Mouse (Mus musculus): Measurements from ENCODE around the gene Epb41l2. TPM values are rescaled to one million over a fixed set of nuclear protein-coding genes. Genes with fewer than 3 reads are reported as not detected.

Gene Epb41l2
- polyA plus RNA-seq, 1 experiment from 2014 or later: 23.7 TPM

GRCm38 (mm10) chr10:25331321-25332049 lies 28.1 kb upstream of the Epb41l2 start:
- H3K9ac ChIP-seq: no peak overlapping the region
- no peak overlapping the region for H3K4me2 ChIP-seq
- no peak overlapping the region for H3K27ac ChIP-seq
- 58% methylated on average over 9 of the region's 9 CpGs for WGBS
- no peaks in the 10 kb centered on the region for H3K9me3 ChIP-seq
- no peak for ATAC-seq (ENCODE audit: low FRiP score)
- no peaks in the 10 kb centered on the region for H3K27me3 ChIP-seq
- H3K4me3 ChIP-seq: no peak overlapping the region
- no peaks in the 10 kb centered on the region for H3K36me3 ChIP-seq
- H3K4me1 ChIP-seq (replicated peaks): no peaks in the 10 kb centered on the region

GRCm38 (mm10) chr10:25333390-25334079 lies 26.1 kb upstream of the Epb41l2 start:
- H3K4me2 ChIP-seq: no peak overlapping the region
- no peak overlapping the region for H3K27ac ChIP-seq
- ATAC-seq (ENCODE audit: low FRiP score): no peak
- H3K9ac ChIP-seq: no peak overlapping the region
- no peaks in the 10 kb centered on the region for H3K4me1 ChIP-seq (replicated peaks)
- WGBS: 80% methylated on average over 4 of the region's 4 CpGs
- H3K9me3 ChIP-seq: no peaks in the 10 kb centered on the region
- no peak overlapping the region for H3K4me3 ChIP-seq
- no peaks in the 10 kb centered on the region for H3K36me3 ChIP-seq
- no peaks in the 10 kb centered on the region for H3K27me3 ChIP-seq

- H3K27me3 ChIP-seq: no peaks in the 10 kb centered on the region
- WGBS: 94% methylated on average over 5 of the region's 5 CpGs
- peaks cover 5% of the 10 kb centered on the region; the same call in 1 of the 2 replicates for H3K9me3 ChIP-seq
- no peak overlapping the region for H3K4me3 ChIP-seq
- no peak for ATAC-seq (ENCODE audit: low FRiP score)
- no peaks in the 10 kb centered on the region for H3K4me1 ChIP-seq (replicated peaks)
- H3K27ac ChIP-seq: no peak overlapping the region
- no peak overlapping the region for H3K4me2 ChIP-seq
- no peaks in the 10 kb centered on the region for H3K36me3 ChIP-seq
- H3K9ac ChIP-seq: no peak overlapping the region
Measured at GRCm38 (mm10) chr10:25340675-25341074, 18.9 kb upstream of the Epb41l2 start.

- Histone ChIP-seq H3K4me1 (replicated peaks) (no peaks in the 10 kb centered on the region), H3K4me3 (no peak overlapping the region), H3K27me3 (no peaks in the 10 kb centered on the region), H3K4me2 (no peak overlapping the region), H3K9ac (no peak overlapping the region), H3K27ac (no peak overlapping the region), H3K9me3 (peaks cover 5% of the 10 kb centered on the region; the same call in 1 of the 2 replicates), H3K36me3 (no peaks in the 10 kb centered on the region)
- ATAC-seq (ENCODE audit: low FRiP score): no peak
Measured at GRCm38 (mm10) chr10:25342801-25343200, 16.8 kb upstream of the Epb41l2 start.

- no peak overlapping the region for H3K9ac ChIP-seq
- no peak for ATAC-seq (ENCODE audit: low FRiP score)
- H3K9me3 ChIP-seq: no peaks in the 10 kb centered on the region
- no peak overlapping the region for H3K4me2 ChIP-seq
- no peak overlapping the region for H3K27ac ChIP-seq
- no peaks in the 10 kb centered on the region for H3K27me3 ChIP-seq
- H3K4me1 ChIP-seq (replicated peaks): no peaks in the 10 kb centered on the region
- no peak overlapping the region for H3K4me3 ChIP-seq
- 95% methylated on average over 3 of the region's 3 CpGs for WGBS
- no peaks in the 10 kb centered on the region for H3K36me3 ChIP-seq
Measured at GRCm38 (mm10) chr10:25353941-25354340, 5.7 kb upstream of the Epb41l2 start.

GRCm38 (mm10) chr10:25354390-25354789 lies 5.2 kb upstream of the Epb41l2 start:
- no peak for ATAC-seq (ENCODE audit: low FRiP score)
- no peaks in the 10 kb centered on the region for H3K4me1 ChIP-seq (replicated peaks)
- H3K36me3 ChIP-seq: no peaks in the 10 kb centered on the region
- H3K4me3 ChIP-seq: no peak overlapping the region
- no peaks in the 10 kb centered on the region for H3K9me3 ChIP-seq
- H3K27ac ChIP-seq: no peak overlapping the region
- H3K4me2 ChIP-seq: no peak overlapping the region
- H3K9ac ChIP-seq: no peak overlapping the region
- WGBS: 89% methylated on average over 7 of the region's 7 CpGs
- H3K27me3 ChIP-seq: no peaks in the 10 kb centered on the region

- H3K4me2 ChIP-seq: peak overlapping the region; percentile 76
- H3K36me3 ChIP-seq: no peaks in the 10 kb centered on the region
- H3K27ac ChIP-seq: peak overlapping the region; percentile 64
- H3K9me3 ChIP-seq: no peaks in the 10 kb centered on the region
- H3K4me1 ChIP-seq (replicated peaks): peaks cover 11% of the 10 kb centered on the region
- ATAC-seq (ENCODE audit: low FRiP score): peak; percentile 82
- WGBS: under 1% methylated on average over 50 of the region's 84 CpGs
- peak overlapping the region; percentile 85 for H3K9ac ChIP-seq
- H3K4me3 ChIP-seq: peak overlapping the region; percentile 81
- H3K27me3 ChIP-seq: no peaks in the 10 kb centered on the region
Measured at GRCm38 (mm10) chr10:25359959-25360811, 587 bp downstream of the Epb41l2 start.

- H3K27me3 ChIP-seq: no peaks in the 10 kb centered on the region
- H3K9me3 ChIP-seq: no peaks in the 10 kb centered on the region
- H3K4me2 ChIP-seq: 0 out of 2 replicates have a peak overlapping the region, but pooled peaks have one; percentile 76
- H3K27ac ChIP-seq: no peak overlapping the region
- 81% methylated on average over 6 of the region's 6 CpGs for WGBS
- ATAC-seq (ENCODE audit: low FRiP score): no peak
- peaks cover 11% of the 10 kb centered on the region for H3K4me1 ChIP-seq (replicated peaks)
- no peak overlapping the region for H3K4me3 ChIP-seq
- no peaks in the 10 kb centered on the region for H3K36me3 ChIP-seq
- H3K9ac ChIP-seq: no peak overlapping the region
Measured at GRCm38 (mm10) chr10:25362235-25362634, 2.6 kb downstream of the Epb41l2 start.

DNA sequence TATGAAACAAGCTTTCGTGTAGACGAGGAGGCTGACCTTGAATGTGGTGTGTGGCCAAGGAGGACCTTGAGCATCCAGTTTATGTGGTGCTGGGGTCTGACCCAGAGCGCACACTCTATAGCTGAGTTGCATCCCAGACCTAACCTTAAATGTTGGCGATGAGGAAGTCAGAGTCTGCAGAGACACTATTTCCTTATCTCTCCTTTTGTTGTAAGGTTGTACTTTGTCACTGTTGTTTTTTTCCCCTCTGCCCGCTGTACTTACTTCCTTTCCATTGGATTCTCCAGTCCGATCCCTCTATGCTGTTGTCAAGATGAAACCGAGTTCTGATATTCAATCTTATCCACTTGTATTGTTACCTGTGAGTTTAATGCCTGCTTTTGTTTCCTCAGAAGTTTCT lies 5.6 kb downstream of the Epb41l2 start:
- no peak overlapping the region for H3K27ac ChIP-seq
- H3K27me3 ChIP-seq: no peaks in the 10 kb centered on the region
- no peak overlapping the region for H3K4me3 ChIP-seq
- 95% methylated on average over 7 of the region's 7 CpGs for WGBS
- H3K9me3 ChIP-seq: no peaks in the 10 kb centered on the region
- no peak for ATAC-seq (ENCODE audit: low FRiP score)
- H3K4me2 ChIP-seq: no peak overlapping the region
- no peak overlapping the region for H3K9ac ChIP-seq
- no peaks in the 10 kb centered on the region for H3K36me3 ChIP-seq
- peaks cover 11% of the 10 kb centered on the region for H3K4me1 ChIP-seq (replicated peaks)

GRCm38 (mm10) chr10:25365708-25366107 lies 6.1 kb downstream of the Epb41l2 start:
- no peak for ATAC-seq (ENCODE audit: low FRiP score)
- WGBS: 84% methylated on average over 7 of the region's 7 CpGs

GRCm38 (mm10) chr10:25366691-25367090 lies 7.1 kb downstream of the Epb41l2 start:
- WGBS: 87% methylated on average over 5 of the region's 5 CpGs
- Histone ChIP-seq H3K36me3 (no peaks in the 10 kb centered on the region), H3K9me3 (no peaks in the 10 kb centered on the region), H3K9ac (no peak overlapping the region), H3K4me2 (no peak overlapping the region), H3K4me1 (replicated peaks) (0 out of 2 replicates have a peak, but pooled peaks cover 2% of the 10 kb centered on the region), H3K27ac (no peak overlapping the region), H3K4me3 (no peak overlapping the region), H3K27me3 (no peaks in the 10 kb centered on the region)
- ATAC-seq (ENCODE audit: low FRiP score): no peak

More at GRCm38 (mm10) chr10:25365708-25366107, 6.1 kb downstream of the Epb41l2 start:
- no peak overlapping the region for H3K4me3 ChIP-seq
- H3K9me3 ChIP-seq: no peaks in the 10 kb centered on the region
- H3K4me1 ChIP-seq (replicated peaks): peaks cover 6% of the 10 kb centered on the region
- no peak overlapping the region for H3K27ac ChIP-seq
- H3K36me3 ChIP-seq: no peaks in the 10 kb centered on the region
- no peak overlapping the region for H3K4me2 ChIP-seq
- H3K9ac ChIP-seq: no peak overlapping the region
- no peaks in the 10 kb centered on the region for H3K27me3 ChIP-seq

DNA sequence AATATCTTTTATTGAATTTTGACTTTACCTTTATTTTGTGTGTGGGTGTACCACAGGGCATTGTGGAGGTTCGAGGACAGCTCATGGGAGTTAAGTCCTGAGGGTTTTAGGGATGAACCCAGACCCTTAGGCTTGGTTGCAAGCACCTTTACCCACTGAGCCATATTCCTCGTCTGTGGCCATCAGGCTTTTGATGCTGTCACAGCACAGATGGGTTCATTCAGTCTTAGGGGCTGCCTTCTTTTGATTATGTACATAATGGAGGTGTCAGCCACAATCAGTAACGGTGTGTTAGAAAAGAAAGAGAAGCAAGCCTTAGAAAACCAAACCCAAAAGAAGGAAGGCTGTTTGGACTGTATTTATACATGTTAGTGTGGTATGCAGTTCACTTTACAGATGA lies 9.3 kb downstream of the Epb41l2 start:
- no peak overlapping the region for H3K9ac ChIP-seq
- no peak for ATAC-seq (ENCODE audit: low FRiP score)

More for the DNA sequence above, 9.3 kb downstream of the Epb41l2 start:
- Histone ChIP-seq H3K27me3 (no peaks in the 10 kb centered on the region), H3K36me3 (no peaks in the 10 kb centered on the region), H3K27ac (no peak overlapping the region), H3K9me3 (no peaks in the 10 kb centered on the region), H3K4me3 (no peak overlapping the region), H3K4me2 (no peak overlapping the region), H3K4me1 (replicated peaks) (peaks cover 10% of the 10 kb centered on the region)
- 37% methylated on average over 3 of the region's 3 CpGs for WGBS

Data from hindbrain, embryonic 13.5 days (tissue).